Mouse (Mus musculus) colon, adult 2 months (tissue): Measurements from ENCODE around the gene Hinfp. TPM values are rescaled to one million over a fixed set of nuclear protein-coding genes. Genes with fewer than 3 reads are reported as not detected.

Source experiments
- polyA plus RNA-seq: library from polyadenylated mRNA; depleted of rRNA; stranded (reverse); fragments of >200 nt; gene quantifications from 2 replicates; pipeline ENCODE4 v1.2.3, GENCODE M21; 2012; rRNA removed

Hinfp gene
- 17.5 and 22.3 TPM in 2 replicates for polyA plus RNA-seq

DNA sequence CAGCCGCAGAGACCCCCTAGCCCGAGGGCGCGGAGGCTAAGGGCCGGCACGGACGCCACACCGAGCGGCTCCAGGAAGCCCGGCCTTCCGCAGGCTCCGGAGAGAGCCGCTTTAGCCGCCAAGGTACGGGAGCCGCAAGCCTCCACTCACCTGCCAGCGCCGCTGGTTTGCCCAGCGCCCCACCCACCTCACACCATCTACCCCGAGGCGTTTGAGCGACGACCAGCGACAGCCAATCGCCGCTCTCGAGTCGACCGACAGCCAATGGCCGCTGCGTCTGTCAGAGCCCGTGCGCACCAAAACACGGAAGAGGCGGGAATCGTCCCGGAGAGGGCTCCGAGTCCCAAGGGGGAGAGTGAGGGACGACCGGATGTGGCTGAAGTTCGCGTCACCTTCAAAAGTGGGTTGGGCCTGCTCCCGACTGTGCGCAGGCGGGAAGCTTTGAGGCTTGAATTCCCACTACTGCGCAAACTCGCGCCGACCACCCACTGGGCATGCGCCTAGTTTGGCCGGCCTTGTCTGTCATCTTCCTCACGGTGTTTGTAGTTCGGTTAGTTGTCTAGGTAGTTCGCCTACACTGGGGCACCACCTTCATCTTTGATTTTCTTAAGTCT lies at the start of gene Hinfp:
TSS of gene Hinfp (minus strand) at position 206 of the 614 bp plus-strand sequence.

DNA sequence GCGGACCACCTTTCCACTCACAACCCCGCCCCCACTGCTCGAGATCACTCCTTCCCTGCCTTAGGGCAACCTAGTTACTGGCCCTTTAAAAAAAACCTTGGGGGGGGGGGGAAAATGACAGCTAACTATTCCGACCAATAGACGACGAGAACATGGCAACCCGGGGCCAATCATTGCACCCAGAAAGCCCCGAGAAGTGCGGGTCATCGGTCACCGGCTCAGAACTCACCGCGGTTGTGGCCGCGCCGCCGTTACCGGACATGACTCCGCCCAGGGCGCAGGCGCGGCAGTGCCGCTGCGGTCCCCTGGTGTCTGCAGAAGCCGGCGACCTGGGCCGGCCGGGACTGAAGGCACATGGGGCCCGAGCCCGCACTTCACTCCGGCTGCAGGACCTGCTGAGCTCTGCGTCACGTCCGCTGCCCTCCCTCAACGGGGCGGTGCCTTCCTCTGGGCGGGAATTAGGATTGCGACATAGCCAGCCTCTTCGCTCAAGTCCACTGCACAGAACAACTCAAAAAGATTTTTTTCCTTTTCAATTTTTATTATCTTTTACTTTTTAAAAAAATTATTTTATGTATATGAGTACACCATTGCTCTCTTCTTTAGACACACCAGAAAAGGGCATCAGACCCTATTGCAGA lies 38.4 kb upstream of the Hinfp start, which contains the start of gene Hmbs:
TSS of gene Hmbs (minus strand) at position 448 of the 641 bp plus-strand sequence.

DNA sequence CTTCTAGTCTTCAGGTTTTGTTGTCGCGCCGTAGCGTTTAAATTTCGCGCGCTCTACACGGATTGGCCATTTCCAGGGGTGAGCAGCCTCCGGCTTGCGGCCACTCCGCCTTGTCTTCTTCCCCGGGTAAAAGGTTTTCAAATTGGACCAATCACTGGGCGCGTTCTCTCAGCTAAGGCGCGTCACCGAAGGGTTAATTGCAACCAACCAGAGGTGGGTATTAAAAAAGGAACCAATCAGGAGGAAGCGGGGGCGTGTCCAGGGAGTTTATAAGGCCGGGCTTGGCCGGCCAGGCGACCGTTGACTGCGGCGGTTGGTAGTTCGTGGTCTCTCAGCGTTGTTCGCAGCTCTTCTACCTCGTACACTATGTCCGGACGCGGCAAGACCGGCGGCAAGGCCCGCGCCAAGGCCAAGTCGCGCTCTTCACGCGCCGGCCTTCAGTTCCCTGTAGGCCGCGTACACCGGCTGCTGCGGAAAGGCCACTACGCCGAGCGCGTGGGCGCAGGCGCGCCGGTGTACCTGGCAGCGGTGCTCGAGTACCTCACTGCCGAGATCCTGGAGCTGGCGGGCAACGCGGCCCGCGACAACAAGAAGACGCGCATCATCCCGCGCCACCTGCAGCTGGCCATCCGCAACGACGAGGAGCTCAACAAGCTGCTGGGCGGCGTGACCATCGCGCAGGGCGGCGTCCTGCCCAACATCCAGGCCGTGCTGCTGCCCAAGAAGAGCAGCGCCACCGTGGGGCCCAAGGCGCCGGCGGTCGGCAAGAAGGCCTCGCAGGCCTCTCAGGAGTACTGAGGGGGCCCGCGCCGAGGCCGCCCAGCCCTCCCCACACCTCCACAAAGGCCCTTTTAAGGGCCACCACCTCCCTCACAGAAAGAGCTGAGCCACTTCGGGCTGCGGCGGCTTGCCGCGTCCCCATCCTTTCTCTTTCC lies 29.2 kb upstream of the Hinfp start, which contains the start of gene H2afx:
TSS of gene H2afx (plus strand) at position 299 of the 935 bp plus-strand sequence.

DNA sequence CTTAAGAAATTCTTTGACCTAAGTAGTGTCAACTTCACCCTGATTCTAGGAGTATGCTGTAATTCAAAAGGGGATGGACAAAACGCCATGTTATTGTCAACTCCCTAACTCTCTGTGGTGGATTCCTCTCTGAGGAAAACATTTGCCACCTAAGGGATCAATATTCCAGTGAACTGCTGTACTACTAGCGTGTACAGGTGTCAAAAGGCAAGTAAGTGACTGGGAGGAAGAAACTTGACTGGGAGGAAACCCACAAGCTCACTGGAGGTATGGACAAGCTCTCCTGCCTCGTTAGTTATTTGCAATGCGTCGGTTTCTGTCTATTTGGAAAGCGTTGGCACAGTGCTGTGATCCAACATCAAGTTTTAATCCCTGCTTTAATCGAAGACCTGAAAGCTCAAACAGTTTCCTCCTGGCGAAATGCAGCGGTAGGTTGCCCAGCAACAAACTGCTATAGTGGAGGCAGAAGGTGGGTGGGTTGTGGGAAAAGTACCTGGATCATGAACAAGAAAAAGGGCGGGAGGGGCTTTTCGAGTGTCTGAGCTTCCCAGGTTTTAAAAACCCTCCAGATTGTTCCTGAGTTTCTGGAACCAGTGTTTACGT lies 20.4 kb upstream of the Hinfp start, which contains the start of gene Dpagt1:
TSS of gene Dpagt1 (plus strand) at position 252 of the 603 bp plus-strand sequence.

DNA sequence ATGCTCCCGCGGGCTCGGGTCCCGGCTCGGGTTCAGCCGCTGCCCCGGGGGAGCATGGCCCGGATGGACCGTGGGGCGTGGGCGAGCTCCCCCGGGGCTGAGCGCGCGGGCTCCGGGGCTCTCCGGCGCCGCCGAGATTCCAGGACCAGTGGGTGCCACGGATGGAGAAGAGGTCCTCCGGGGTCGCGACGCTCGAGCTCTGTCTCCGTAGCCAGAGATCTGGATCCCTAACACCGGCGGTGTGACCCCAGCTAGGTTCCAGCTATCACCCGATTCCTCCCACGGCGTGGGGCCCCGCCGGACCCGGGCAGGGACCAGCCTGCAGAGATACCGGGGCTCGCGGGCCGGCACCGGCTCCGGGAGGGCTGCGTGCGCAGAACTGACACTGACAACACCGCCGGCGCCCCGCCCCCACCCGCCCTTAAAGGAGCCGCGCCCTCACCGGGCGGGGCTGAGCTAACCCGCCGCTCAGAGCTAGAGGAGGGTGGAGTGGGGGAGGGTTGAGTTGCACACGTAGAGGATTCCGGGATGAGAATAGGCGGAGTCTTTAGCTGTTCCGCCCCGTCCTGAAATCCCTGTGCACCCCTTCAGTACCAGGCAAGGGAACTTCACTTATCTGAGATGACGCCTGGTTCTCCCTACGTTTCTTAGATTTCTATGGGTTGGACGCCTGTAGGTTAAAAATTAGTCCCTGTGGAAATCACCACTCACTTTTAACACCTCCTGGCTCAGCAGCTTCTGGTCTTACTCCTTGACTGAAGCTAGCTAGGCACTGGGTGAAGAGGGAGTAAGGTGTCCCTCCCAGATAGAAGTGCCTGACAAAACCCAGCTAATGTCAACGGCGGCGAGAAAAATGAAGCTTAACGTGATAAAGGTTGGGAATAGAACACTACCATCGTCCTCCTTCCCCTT lies 14.7 kb upstream of the Hinfp start, which contains the start of gene C2cd2l:
TSS of gene C2cd2l (minus strand) at position 399 of the 912 bp plus-strand sequence.

DNA sequence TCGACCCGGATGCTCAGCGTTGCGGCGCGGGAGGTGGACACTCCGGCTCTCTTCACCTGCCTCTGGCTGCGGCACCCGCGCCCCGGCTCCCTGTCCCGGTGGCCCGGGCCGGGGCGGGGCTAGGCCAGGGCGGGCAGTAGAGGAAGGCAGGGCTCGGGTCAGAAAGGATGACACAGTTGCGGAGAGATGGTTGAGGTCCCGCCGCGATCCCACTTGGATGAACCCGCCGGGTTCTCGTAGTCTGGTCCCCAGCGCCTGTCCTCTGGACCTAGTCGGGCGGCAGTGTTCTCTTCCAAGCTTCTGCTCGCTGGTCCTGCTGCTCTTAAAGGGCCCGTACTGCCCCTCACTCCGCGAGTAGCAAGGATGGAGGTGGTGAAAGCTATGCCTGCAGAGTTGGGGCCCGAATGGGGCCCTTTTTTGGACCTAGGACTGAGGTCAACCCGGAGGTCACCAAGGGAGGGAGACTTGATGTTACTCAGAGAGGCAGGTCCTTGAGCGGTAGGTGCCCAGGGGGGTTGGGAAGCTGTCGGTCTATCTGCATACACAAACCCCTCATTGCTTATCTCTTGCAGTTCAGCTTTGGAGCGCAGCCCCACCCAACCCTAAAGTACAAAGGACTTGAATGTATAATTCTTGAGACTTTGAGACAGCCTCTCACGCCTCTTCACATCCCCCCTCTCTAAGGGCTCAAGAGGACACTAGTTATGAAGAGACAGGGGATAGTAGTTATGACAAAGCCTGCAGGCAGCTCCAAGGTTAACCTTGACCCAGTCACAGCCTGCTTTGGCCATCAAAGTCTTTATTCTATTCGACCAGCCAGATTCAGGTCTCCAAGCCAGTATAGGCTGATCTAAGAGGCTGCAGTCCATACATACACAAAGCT lies 17.2 kb downstream of the Hinfp start, which contains the start of gene Abcg4:
TSS of gene Abcg4 (minus strand) at position 540 of the 883 bp plus-strand sequence.

DNA sequence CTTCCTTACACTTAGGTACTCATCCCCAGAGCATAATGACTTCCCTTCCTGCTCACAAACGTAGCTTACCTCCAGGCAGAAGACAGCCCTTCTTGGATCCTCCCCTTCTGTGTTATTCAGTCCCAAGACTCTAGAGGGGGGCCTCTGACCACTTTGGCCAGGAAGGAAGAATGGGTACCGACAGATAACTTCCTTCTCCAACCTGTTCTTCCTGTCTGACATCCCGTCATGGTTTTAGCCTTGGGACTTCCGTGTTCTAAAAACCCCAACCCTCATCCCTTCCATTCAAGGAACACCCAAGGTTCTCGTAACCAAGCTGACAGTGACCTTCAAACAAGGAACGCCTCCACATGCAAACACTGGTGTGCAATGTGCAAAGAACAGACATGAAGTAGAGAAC lies 37.0 kb downstream of the Hinfp start, which contains the start of gene Nlrx1:
TSS of gene Nlrx1 (minus strand) at position 168 of the 400 bp plus-strand sequence.

DNA sequence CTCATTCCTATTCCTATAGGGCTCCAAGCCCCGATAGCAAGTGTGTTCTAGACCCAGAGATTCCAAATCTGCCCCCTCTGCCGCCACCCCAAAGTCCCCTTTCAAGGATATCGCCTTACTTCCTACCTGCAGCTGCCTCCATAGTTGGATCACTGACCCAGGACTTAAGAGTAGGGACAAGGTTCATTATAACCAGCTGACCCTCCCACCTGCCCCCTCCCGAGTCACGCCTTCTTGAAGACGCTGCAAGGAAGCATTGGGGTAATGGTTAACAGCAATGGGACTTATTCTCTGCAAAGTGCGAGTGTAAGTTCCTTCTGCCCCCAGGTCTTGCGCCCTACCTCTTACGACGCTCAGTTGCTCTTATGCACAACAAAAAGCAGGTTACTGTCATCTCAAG lies 54.2 kb downstream of the Hinfp start, which contains the start of gene Pdzd3:
TSS of gene Pdzd3 (minus strand) at position 158 of the 400 bp plus-strand sequence.

Other genes starting within 250 kb of the Hinfp start
- 9.1 and 11.0 TPM in 2 replicates for gene Usp2, start 238.7 kb downstream of the Hinfp start, polyA plus RNA-seq
- gene Mfrp, start 203.9 kb downstream of the Hinfp start, polyA plus RNA-seq = not detected in 2 replicates
- 23.7 and 30.8 TPM in 2 replicates for gene C1qtnf5, start 198.4 kb downstream of the Hinfp start, polyA plus RNA-seq
- not detected in 2 replicates for gene Gm49380, start 192.2 kb downstream of the Hinfp start, polyA plus RNA-seq
- gene Rnf26, start 192.2 kb downstream of the Hinfp start, polyA plus RNA-seq = 34.4 and 44.1 TPM in 2 replicates
- gene Mcam, start 171.2 kb downstream of the Hinfp start, polyA plus RNA-seq = 39.7 and 42.8 TPM in 2 replicates
- 8.4 and 10.9 TPM in 2 replicates for gene Cbl, start 71.6 kb downstream of the Hinfp start, polyA plus RNA-seq
- 0.14 TPM in 1 of 2 replicates, not detected in the other for gene Ccdc153, start 65.0 kb downstream of the Hinfp start, polyA plus RNA-seq
- 8.3 and 12.4 TPM in 2 replicates for gene Pdzd3, start 54.2 kb downstream of the Hinfp start, polyA plus RNA-seq
- 27.5 and 33.1 TPM in 2 replicates for gene Nlrx1, start 37.1 kb downstream of the Hinfp start, polyA plus RNA-seq
- 4.7 and 6.7 TPM in 2 replicates for gene Abcg4, start 17.1 kb downstream of the Hinfp start, polyA plus RNA-seq
- 115 and 139 TPM in 2 replicates for gene C2cd2l, start 14.6 kb upstream of the Hinfp start, polyA plus RNA-seq
- 62.8 and 83.7 TPM in 2 replicates for gene Dpagt1, start 20.3 kb upstream of the Hinfp start, polyA plus RNA-seq
- 154 and 173 TPM in 2 replicates for gene H2afx, start 29.0 kb upstream of the Hinfp start, polyA plus RNA-seq
- 34.5 and 35.2 TPM in 2 replicates for gene Hmbs, start 38.6 kb upstream of the Hinfp start, polyA plus RNA-seq
- 16.6 and 18.3 TPM in 2 replicates for gene Vps11, start 56.0 kb upstream of the Hinfp start, polyA plus RNA-seq
- gene Hyou1, start 73.8 kb upstream of the Hinfp start, polyA plus RNA-seq = 43.9 and 44.8 TPM in 2 replicates
- 37.0 and 46.0 TPM in 2 replicates for gene Slc37a4, start 91.2 kb upstream of the Hinfp start, polyA plus RNA-seq
- gene Rps25, start 101.5 kb upstream of the Hinfp start, polyA plus RNA-seq = 84.4 and 119 TPM in 2 replicates
- gene Trappc4, start 101.9 kb upstream of the Hinfp start, polyA plus RNA-seq = 44.3 and 46.5 TPM in 2 replicates
- gene Ccdc84, start 112.9 kb upstream of the Hinfp start, polyA plus RNA-seq = 30.0 and 36.4 TPM in 2 replicates
- gene Foxr1, start 135.5 kb upstream of the Hinfp start, polyA plus RNA-seq = not detected in 2 replicates
- gene Upk2, start 149.3 kb upstream of the Hinfp start, polyA plus RNA-seq = 0.21 TPM in 1 of 2 replicates, not detected in the other
- 23.6 and 37.6 TPM in 2 replicates for gene Bcl9l, start 177.2 kb upstream of the Hinfp start, polyA plus RNA-seq